Mouse (Mus musculus) stomach, postnatal 0 days (tissue): ENCODE data around the gene Kat8. TPM values are rescaled to one million over a fixed set of nuclear protein-coding genes. Genes with fewer than 3 reads are reported as not detected.
A peak's percentile ranks its signal among the peaks of the same experiment; 100 is the strongest.

ENCODE experiments used
- ATAC-seq: fragments of 200-750 bp; cut with Nextera tagmentation; 2 replicates; pipeline ENCODE4 v1.8.0; 2017; ENCODE audit not compliant: low FRiP score, low TSS enrichment
- DNase-seq: peaks from one replicate; pipeline ENCODE4 v3.0.0-alpha.2; 2016; ENCODE audit warnings: low spot score
- H3K27ac ChIP-seq: fragments of 300-500 bp; sonication (generic); replicated peaks from 2 replicates; pipeline ENCODE4 v1.5.1; 2014; ENCODE audit warnings: mild to moderate bottlenecking, control low read depth
- H3K27me3 ChIP-seq: fragments of 300-500 bp; sonication (generic); 2 replicates; pipeline ENCODE4 v1.6.1; 2014; ENCODE audit warnings: low read length; ENCODE audit not compliant: control insufficient read depth, insufficient read depth
- H3K36me3 ChIP-seq: fragments of 300-500 bp; sonication (generic); 2 replicates; pipeline ENCODE4 v1.6.1; 2014; ENCODE audit warnings: low read length, mixed read lengths; ENCODE audit not compliant: control insufficient read depth, insufficient read depth
- H3K4me1 ChIP-seq: fragments of 300-500 bp; sonication (generic); replicated peaks from 2 replicates; pipeline ENCODE4 v1.6.1; 2014; ENCODE audit warnings: antibody characterized with exemption; ENCODE audit not compliant: control insufficient read depth, insufficient read depth
- H3K4me2 ChIP-seq: fragments of 300-500 bp; sonication (generic); replicated peaks from 2 replicates; pipeline ENCODE4 v1.6.1; 2014; ENCODE audit warnings: low read depth, mild to moderate bottlenecking, control low read depth, moderate library complexity
- H3K4me3 ChIP-seq: fragments of 300-500 bp; sonication (generic); 2 replicates; pipeline ENCODE4 v1.5.1; 2014; ENCODE audit warnings: low read depth, low read length, control low read depth
- H3K9ac ChIP-seq: fragments of 300-500 bp; sonication (generic); 2 replicates; pipeline ENCODE4 v1.6.1; 2014; ENCODE audit warnings: mild to moderate bottlenecking, low read length, control low read depth, mixed read lengths
- H3K9me3 ChIP-seq: fragments of 300-500 bp; sonication (generic); 2 replicates; pipeline ENCODE4 v1.6.1; 2016; ENCODE audit warnings: low read length; ENCODE audit not compliant: control insufficient read depth
- CTCF ChIP-seq: IDR thresholded peaks from 2 replicates; pipeline ENCODE4 v1.5.1; 2016; ENCODE audit warnings: antibody characterized with exemption, low read depth, mild to moderate bottlenecking, moderate library complexity
- EP300 ChIP-seq: optimal IDR thresholded peaks from 2 replicates; pipeline ENCODE3; 2016; ENCODE audit warnings: antibody characterized with exemption
- WGBS: fragments of 180-500 bp; shearing (Covaris S2); extraction: QIAGEN DNeasy Blood & Tissue Kit; methylation state at CpG from one replicate; pipeline ENCODE4 v1.1.7; 2014; 5-methylcytosine and 5-hydroxymethylcytosine counted together
- polyA plus RNA-seq: library from polyadenylated mRNA; unstranded; fragments of >200 nt; fragmentation: Nextera tagmentation; extraction: Ambion mirVana; gene quantifications from 2 replicates; pipeline ENCODE4 v1.2.1, GENCODE M21; 2015

The Kat8 gene
- polyA plus RNA-seq, 1 experiment from 2014 or later: 15.1 TPM

DNA sequence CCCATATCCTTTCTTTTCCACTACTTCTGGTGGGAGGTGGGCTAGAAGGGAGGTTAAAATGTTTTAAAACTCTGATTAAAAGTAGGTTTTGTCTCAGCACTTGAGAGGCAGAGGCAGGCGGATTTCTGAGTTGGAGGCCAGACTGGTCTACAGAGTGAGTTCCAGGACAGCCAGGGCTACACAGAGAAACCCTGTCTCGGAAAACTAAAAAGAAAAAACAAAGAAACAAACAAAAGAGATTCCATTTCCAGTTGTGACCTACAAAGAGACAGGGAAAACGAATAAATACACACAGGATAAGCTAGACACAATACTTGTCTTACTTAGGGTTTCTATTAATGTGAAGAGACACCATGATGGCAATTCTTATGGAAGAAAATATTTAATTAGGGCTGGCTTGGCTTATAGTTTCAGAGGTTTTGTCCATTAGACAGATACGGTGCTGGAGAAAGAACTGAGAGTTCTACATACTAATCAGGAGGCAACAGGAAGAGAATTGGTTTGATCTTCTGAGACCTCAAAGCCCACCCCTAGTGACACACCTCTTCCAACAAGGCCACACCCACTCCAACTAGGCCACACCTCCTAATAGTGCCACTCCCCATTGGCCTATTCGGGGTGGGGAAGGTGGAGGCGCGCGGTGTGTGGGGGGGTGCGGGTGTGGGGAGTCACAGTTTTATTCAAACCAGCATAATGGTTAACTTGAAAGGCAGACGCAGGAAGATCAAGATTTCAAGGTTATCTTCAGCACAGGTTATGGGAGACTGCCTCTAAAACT is 13.9 kb upstream of the Kat8 start:
- DNase-seq (peak; percentile 55), ATAC-seq (no peak)
- H3K4me2 ChIP-seq: no peak overlapping the region
- TF ChIP-seq EP300 (no peak), CTCF (no peak)
- H3K9ac ChIP-seq: no peak overlapping the region
- H3K4me3 ChIP-seq: no peak overlapping the region
- no peaks in the 10 kb centered on the region for H3K27me3 ChIP-seq
- no peak overlapping the region for H3K27ac ChIP-seq
- 31% methylated on average over 10 of the region's 10 CpGs for WGBS
- no peaks in the 10 kb centered on the region for H3K4me1 ChIP-seq
- H3K9me3 ChIP-seq: no peaks in the 10 kb centered on the region
- no peaks in the 10 kb centered on the region for H3K36me3 ChIP-seq

DNA sequence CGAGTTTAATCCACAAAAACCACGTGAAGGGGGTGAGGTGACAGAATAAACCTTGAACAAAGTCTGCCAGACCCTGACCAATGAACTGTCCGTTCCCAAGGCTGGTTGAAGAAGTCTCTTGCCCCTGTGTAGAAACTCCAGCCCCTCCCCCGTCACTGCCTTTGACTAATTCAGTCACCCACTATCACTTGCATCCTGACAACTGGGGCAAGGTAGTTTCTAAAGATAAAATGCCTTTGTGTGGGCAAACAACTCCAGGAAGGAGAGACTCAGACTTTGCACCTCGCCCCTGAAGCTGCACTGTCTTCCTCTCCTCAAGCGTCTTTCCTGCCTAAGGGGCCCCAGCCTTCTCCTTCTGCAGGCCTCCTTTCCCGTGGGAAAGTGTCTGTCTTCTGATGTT is 12.3 kb upstream of the Kat8 start:
- H3K27me3 ChIP-seq: no peaks in the 10 kb centered on the region
- no peak overlapping the region for H3K4me3 ChIP-seq
- H3K27ac ChIP-seq: no peak overlapping the region; the same call in 1 of the 2 replicates
- H3K4me2 ChIP-seq: no peak overlapping the region
- H3K9ac ChIP-seq: no peak overlapping the region
- no peaks in the 10 kb centered on the region for H3K36me3 ChIP-seq
- WGBS: 29% methylated on average over 7 of the region's 7 CpGs
- H3K9me3 ChIP-seq: no peaks in the 10 kb centered on the region
- no peaks in the 10 kb centered on the region for H3K4me1 ChIP-seq
- ATAC-seq (no peak), DNase-seq (peak; percentile 55)
- TF ChIP-seq CTCF (no peak), EP300 (no peak)

GRCm38 (mm10) chr7:127901772-127902171 is 10.5 kb upstream of the Kat8 start:
- no peak overlapping the region for H3K27ac ChIP-seq
- WGBS: 89% methylated on average over 2 of the region's 2 CpGs
- no peaks in the 10 kb centered on the region for H3K4me1 ChIP-seq
- no peak overlapping the region for H3K4me2 ChIP-seq
- H3K9me3 ChIP-seq: no peaks in the 10 kb centered on the region
- DNase-seq (no peak), ATAC-seq (no peak)
- no peak overlapping the region for H3K9ac ChIP-seq
- H3K27me3 ChIP-seq: no peaks in the 10 kb centered on the region
- H3K36me3 ChIP-seq: no peaks in the 10 kb centered on the region
- no peak overlapping the region for H3K4me3 ChIP-seq
- no peak for TF ChIP-seq EP300
- no peak for TF ChIP-seq CTCF

DNA sequence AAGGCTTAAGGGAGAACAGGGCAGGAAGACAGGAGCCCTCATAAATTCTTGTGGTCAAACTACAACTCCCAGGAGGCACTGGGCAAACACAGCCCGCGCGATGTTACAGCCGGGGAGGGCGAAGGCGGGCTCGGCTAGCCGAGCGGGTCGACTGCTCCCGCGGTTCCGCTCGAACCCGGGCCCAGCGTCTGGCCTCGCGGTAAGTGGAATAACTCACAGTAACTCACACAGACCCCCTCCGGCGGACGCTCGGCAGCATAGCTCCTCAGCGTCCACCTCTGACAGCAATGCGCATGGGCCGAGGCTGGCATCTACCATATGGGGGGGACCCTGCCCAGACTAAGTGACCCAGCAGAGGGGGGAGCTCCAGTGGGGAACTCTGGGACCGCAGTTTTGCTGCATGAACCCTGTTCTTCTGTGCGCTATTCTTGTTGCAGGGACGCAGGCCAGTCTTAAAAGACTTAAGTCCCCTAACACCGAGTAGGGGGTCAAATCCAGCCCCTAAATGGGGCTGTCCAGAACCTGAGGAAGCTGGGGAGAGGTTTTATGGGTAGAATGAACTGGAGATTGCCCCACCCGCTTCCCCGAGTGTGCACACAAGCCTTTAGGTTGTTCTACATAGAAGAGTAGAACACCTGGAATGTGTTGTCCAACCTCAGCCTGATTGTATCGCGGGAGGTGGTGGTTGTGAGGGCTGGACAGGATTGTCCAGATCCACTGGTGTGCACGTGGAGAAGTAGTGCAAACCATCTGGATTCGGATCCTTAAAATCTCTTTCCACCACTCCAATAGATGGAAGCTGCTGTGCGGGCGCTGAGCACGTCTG is 8.1 kb upstream of the Kat8 start, which contains the start of gene Bckdk:
Gene Bckdk, plus strand, starts transcription at position 112 of the 826 bp plus-strand sequence.
- Histone ChIP-seq H3K27me3 (no peaks in the 10 kb centered on the region), H3K4me1 (no peaks in the 10 kb centered on the region), H3K4me3 (peak within 1 kb of the TSS; percentile 69), H3K4me2 (peak within 1 kb of the TSS; percentile 71), H3K9ac (peak within 1 kb of the TSS; percentile 93), H3K27ac (peak within 1 kb of the TSS; percentile 85), H3K36me3 (peaks cover 12% of the 10 kb centered on the region), H3K9me3 (no peaks in the 10 kb centered on the region)
- WGBS: 6% methylated on average over 33 of the region's 38 CpGs
- ATAC-seq (peak; percentile 87), DNase-seq (peak; percentile 87)
- TF ChIP-seq CTCF (peak; percentile 32; the same call in 1 of the 2 replicates), EP300 (no peak)

- WGBS: 96% methylated on average over 12 of the region's 12 CpGs
- H3K27me3 ChIP-seq: no peaks in the 10 kb centered on the region
- peaks cover 12% of the 10 kb centered on the region for H3K36me3 ChIP-seq
- TF ChIP-seq CTCF (no peak), EP300 (no peak)
- H3K27ac ChIP-seq: no peak overlapping the region
- H3K9ac ChIP-seq: no peak overlapping the region
- H3K4me2 ChIP-seq: no peak overlapping the region
- H3K4me3 ChIP-seq: no peak overlapping the region
- H3K9me3 ChIP-seq: no peaks in the 10 kb centered on the region
- no peak for DNase-seq
- no peaks in the 10 kb centered on the region for H3K4me1 ChIP-seq
- ATAC-seq: no peak
These were observed 4.4 kb upstream of the Kat8 start for GRCm38 (mm10) chr7:127907939-127908338.
